Mouse (Mus musculus) urinary bladder, postnatal 0 days (tissue): ENCODE measurements around the gene Gm10591. TPM values are rescaled to one million over a fixed set of nuclear protein-coding genes. Genes with fewer than 3 reads are reported as not detected.

Experiments used
- polyA plus RNA-seq: library from polyadenylated mRNA; unstranded; fragments of >200 nt; fragmentation: Nextera tagmentation; extraction: Ambion mirVana; gene quantifications from 2 replicates; pipeline ENCODE4 v1.2.1, GENCODE M21; 2015

The Gm10591 gene
- polyA plus RNA-seq = not detected in 2 replicates

DNA sequence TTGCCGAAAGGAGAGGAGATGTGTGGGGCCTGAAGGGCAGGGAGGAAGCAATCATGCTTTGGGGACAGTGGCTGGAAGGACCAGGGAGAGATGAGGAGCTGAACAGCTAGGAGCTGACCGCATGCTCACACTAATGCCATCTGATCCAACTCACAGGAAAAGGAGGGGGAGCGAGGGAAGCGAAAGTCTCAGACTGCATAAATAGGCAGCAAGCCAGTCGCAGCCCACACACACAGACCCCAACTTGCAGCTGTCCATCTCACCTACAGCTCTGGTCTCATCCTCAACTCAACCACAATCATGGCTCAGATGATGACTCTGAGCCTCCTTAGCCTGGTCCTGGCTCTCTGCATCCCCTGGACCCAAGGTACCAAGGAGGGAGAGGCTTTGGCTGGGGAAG is at the start of gene Gm10591:
Gene Gm10591 (plus strand): TSS at position 301 of the 400 bp plus-strand sequence.

GRCm38 (mm10) chr4:42629419-42629818 is 17.4 kb downstream of the Gm10591 start, which contains the start of gene Gm2564:
Gene Gm2564 (plus strand): TSS chr4:42629719.

DNA sequence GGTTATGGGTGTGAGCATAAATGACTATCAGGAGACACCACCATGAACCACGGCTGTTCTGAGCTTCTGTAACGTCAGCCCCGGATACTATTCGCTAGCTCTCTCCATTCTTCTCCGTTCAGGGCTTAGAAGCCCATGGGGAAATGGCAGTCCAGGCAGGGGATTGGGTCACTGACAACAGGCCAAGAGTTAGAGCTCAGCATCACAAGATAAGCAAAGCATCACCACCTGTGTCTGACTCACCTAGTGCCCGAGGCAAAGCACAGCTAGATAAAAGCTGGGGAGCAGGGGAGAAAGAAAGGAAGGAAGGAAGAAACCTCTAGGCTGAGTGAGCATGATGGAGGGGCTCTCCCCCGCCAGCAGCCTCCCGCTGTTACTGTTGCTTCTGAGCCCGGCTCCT is 43.0 kb downstream of the Gm10591 start, which contains the start of gene Ccl27b:
Gene Ccl27b (plus strand): TSS at position 301 of the 400 bp plus-strand sequence.

DNA sequence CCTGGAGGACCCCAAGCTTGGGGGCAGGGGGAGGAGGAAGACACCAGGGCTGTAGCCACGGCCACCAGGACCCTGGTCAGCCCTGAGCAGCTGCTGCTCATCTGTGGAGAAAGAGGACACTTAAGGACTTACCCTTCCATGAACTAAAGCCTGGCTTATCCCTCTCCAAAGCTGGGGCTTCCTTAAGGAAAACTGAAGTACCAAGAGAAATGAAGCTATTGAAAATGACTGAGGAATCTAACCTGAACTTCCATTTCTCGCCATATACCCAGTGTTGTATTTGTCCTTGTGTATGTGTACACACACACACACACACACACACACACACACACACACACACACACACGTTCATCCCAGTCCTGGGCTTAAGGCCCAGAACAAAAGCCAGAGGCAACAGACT is 49.8 kb downstream of the Gm10591 start, which contains the start of gene Il11ra2:
Gene Il11ra2 (minus strand): TSS at position 101 of the 400 bp plus-strand sequence.

Other genes starting within 250 kb of the Gm10591 start
- gene Gm21586, start 172.8 kb upstream of the Gm10591 start, polyA plus RNA-seq = not detected in 2 replicates
- gene Gm2163, start 145.4 kb upstream of the Gm10591 start, polyA plus RNA-seq = not detected in 2 replicates
- gene Fam205a2, start 84.0 kb upstream of the Gm10591 start, polyA plus RNA-seq = 0.04 TPM in 1 of 2 replicates, not detected in the other
- 0.25 TPM in 1 of 2 replicates, not detected in the other for gene Gm2564, start 17.5 kb downstream of the Gm10591 start, polyA plus RNA-seq
- gene Ccl27b, start 43.1 kb downstream of the Gm10591 start, polyA plus RNA-seq = not detected in 2 replicates
- gene Il11ra2, start 49.7 kb downstream of the Gm10591 start, polyA plus RNA-seq = 0.12 TPM in 1 of 2 replicates, not detected in the other
- not detected in 2 replicates for gene 4930578G10Rik, start 123.3 kb downstream of the Gm10591 start, polyA plus RNA-seq
- not detected in 2 replicates for gene Ccl19, start 144.4 kb downstream of the Gm10591 start, polyA plus RNA-seq
- 3.6 and 5.6 TPM in 2 replicates for gene Ccl21a, start 161.8 kb downstream of the Gm10591 start, polyA plus RNA-seq
- 0.05 TPM in 2 replicates for gene Fam205a1, start 241.7 kb downstream of the Gm10591 start, polyA plus RNA-seq
- gene Gm12394, start 244.6 kb downstream of the Gm10591 start, polyA plus RNA-seq = 0.08 TPM in 1 of 2 replicates, not detected in the other